Mouse (Mus musculus) thymus, postnatal 25 days (tissue): Measurements from ENCODE around the gene Aunip.
A peak's percentile ranks its signal among the peaks of the same experiment; 100 is the strongest.

Experiments
- DNase-seq: peaks from one replicate; pipeline ENCODE4 v3.0.0; 2022

Gene Aunip

GRCm38 (mm10) chr4:134517719-134518118 is 6.9 kb downstream of the Aunip start:
- DNase-seq, result no peak

- DNase-seq, result no peak
These were observed 7.7 kb downstream of the Aunip start for GRCm38 (mm10) chr4:134518541-134518940.

GRCm38 (mm10) chr4:134519281-134519680 is 8.5 kb downstream of the Aunip start:
- DNase-seq, result no peak

- DNase-seq, result no peak
These were observed 12.6 kb downstream of the Aunip start for GRCm38 (mm10) chr4:134523447-134523846.

GRCm38 (mm10) chr4:134525806-134526205 is 15.0 kb downstream of the Aunip start:
- no peak for DNase-seq

GRCm38 (mm10) chr4:134526220-134526619 is 15.4 kb downstream of the Aunip start:
- DNase-seq, result no peak

GRCm38 (mm10) chr4:134532928-134533327 is 22.1 kb downstream of the Aunip start:
- DNase-seq, result no peak

GRCm38 (mm10) chr4:134533421-134533820 is 22.6 kb downstream of the Aunip start:
- DNase-seq, result no peak

GRCm38 (mm10) chr4:134534124-134534886 is 23.5 kb downstream of the Aunip start:
- DNase-seq, result peak; percentile 81

GRCm38 (mm10) chr4:134534932-134535786 is 24.4 kb downstream of the Aunip start, which contains the start of gene Mtfr1l:
Gene Mtfr1l, minus strand, starts transcription at chr4:134535387.
- DNase-seq, result peak; percentile 96

- no peak for DNase-seq
These were observed 25.0 kb downstream of the Aunip start for GRCm38 (mm10) chr4:134535787-134536151.

GRCm38 (mm10) chr4:134538997-134539580 is 28.3 kb downstream of the Aunip start:
- DNase-seq, result no peak

GRCm38 (mm10) chr4:134542726-134543125 is 31.9 kb downstream of the Aunip start:
- no peak for DNase-seq

GRCm38 (mm10) chr4:134543261-134543660 is 32.5 kb downstream of the Aunip start:
- peak; percentile 93 for DNase-seq

GRCm38 (mm10) chr4:134546814-134547705 is 36.3 kb downstream of the Aunip start:
- no peak for DNase-seq

- DNase-seq, result no peak
These were observed 37.6 kb downstream of the Aunip start for GRCm38 (mm10) chr4:134548169-134548938.

- DNase-seq, result no peak
These were observed 39.1 kb downstream of the Aunip start for GRCm38 (mm10) chr4:134549899-134550298.

GRCm38 (mm10) chr4:134551494-134552316 is 40.9 kb downstream of the Aunip start, which contains the start of gene Selenon:
Gene Selenon, minus strand, starts transcription at chr4:134552166.
- no peak for DNase-seq

- no peak for DNase-seq
These were observed 42.8 kb downstream of the Aunip start for GRCm38 (mm10) chr4:134553631-134554030.

GRCm38 (mm10) chr4:134555956-134556580 is 45.3 kb downstream of the Aunip start:
- no peak for DNase-seq
